Mouse (Mus musculus): ENCODE results near the gene Adgrv1. TPM values are rescaled to one million over a fixed set of nuclear protein-coding genes. Genes with fewer than 3 reads are reported as not detected.
A peak's percentile ranks its signal among the peaks of the same experiment; 100 is the strongest.

Adgrv1 gene
- polyA plus RNA-seq, 1 experiment from 2014 or later: 5.6 TPM

DNA sequence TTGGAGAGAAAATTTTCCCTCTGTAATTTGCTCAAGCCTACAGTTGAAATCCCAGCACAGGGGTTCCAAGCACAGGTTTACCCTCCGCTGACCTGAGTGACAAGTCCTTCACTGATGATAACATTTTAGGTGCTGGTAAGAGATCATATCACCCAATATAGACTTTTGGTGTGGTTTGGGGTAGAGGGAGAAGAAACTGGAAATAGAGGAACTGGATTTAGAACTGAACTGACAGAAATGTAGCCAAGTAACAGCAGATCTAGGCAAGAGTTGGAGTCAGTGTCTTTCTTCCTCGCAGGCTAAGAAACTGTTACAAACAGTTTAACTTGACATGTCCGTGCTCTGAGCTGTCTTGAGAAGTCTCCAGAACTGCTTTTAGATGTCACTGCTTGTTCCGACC lies 581.5 kb downstream of the Adgrv1 start:
- Histone ChIP-seq H3K36me3 (ENCODE audit: control insufficient read depth, insufficient read depth, low read length) (no peaks in the 10 kb centered on the region), H3K27me3 (replicated peaks; ENCODE audit: control insufficient read depth, insufficient read depth, low read length) (no peaks in the 10 kb centered on the region), H3K9me3 (ENCODE audit: control insufficient read depth, low read length) (no peaks in the 10 kb centered on the region), H3K4me1 (ENCODE audit: control insufficient read depth, insufficient read depth, low read depth, low read length) (no peaks in the 10 kb centered on the region), H3K9ac (ENCODE audit: low read depth, low read length) (no peak overlapping the region), H3K4me2 (ENCODE audit: low read length) (no peak overlapping the region), H3K4me3 (ENCODE audit: low read length) (no peak overlapping the region), H3K27ac (ENCODE audit: low read depth, low read length) (no peak overlapping the region)
- 91% methylated on average over 4 of the region's 4 CpGs for WGBS
- ATAC-seq: no peak

DNA sequence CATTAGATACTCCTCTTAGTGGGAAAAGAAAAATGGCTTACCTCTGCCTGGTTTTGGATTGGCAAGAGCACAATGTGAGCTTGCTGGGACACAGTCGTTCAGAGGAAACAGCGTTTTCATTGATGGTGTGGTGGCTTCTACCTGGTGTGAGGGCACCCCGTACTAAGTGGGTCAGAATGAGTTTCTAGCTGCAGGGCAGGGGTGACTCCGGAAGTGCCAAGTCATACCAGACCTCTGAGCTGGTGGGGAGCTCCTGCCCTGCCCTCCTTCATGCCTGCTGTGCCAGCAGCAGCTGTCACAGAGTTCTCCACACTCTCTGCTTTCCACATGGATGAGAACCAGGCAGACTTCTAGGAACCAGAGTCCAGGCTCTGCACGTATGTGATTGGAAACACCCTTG lies 582.0 kb downstream of the Adgrv1 start:
- H3K9me3 ChIP-seq (ENCODE audit: control insufficient read depth, low read length): no peaks in the 10 kb centered on the region
- no peak overlapping the region for H3K4me3 ChIP-seq (ENCODE audit: low read length)
- no peak overlapping the region for H3K9ac ChIP-seq (ENCODE audit: low read depth, low read length)
- H3K27me3 ChIP-seq (replicated peaks; ENCODE audit: control insufficient read depth, insufficient read depth, low read length): no peaks in the 10 kb centered on the region
- no peak overlapping the region for H3K4me2 ChIP-seq (ENCODE audit: low read length)
- H3K4me1 ChIP-seq (ENCODE audit: control insufficient read depth, insufficient read depth, low read depth, low read length): no peaks in the 10 kb centered on the region
- no peak overlapping the region for H3K27ac ChIP-seq (ENCODE audit: low read depth, low read length)
- 64% methylated on average over 5 of the region's 5 CpGs for WGBS
- H3K36me3 ChIP-seq (ENCODE audit: control insufficient read depth, insufficient read depth, low read length): no peaks in the 10 kb centered on the region
- peak; percentile 34; the same call in 1 of the 2 replicates for ATAC-seq

DNA sequence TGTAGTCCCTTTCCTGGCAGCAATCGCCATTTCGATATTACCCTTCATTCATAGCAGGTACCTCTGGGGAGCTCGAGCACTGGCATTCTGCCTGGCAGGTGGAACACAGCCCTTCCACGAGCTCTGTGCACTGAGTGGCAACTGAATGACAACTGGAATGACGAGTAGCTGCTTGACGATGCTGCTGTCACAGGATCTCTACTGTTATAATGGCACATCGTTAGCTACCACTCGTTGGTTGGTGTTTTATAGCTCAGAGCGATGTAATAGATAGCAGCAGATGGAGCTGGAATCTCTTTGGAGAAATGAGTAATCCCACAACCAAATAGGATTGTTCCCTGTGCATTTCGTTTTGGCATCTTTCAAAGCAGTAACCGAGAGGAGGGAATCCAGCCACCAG lies 587.6 kb downstream of the Adgrv1 start:
- H3K36me3 ChIP-seq (ENCODE audit: control insufficient read depth, insufficient read depth, low read length): no peaks in the 10 kb centered on the region
- H3K27ac ChIP-seq (ENCODE audit: low read depth, low read length): no peak overlapping the region
- no peak overlapping the region for H3K4me2 ChIP-seq (ENCODE audit: low read length)
- H3K4me3 ChIP-seq (ENCODE audit: low read length): no peak overlapping the region
- 59% methylated on average over 11 of the region's 11 CpGs for WGBS
- H3K4me1 ChIP-seq (ENCODE audit: control insufficient read depth, insufficient read depth, low read depth, low read length): no peaks in the 10 kb centered on the region
- H3K9ac ChIP-seq (ENCODE audit: low read depth, low read length): no peak overlapping the region
- H3K9me3 ChIP-seq (ENCODE audit: control insufficient read depth, low read length): no peaks in the 10 kb centered on the region
- ATAC-seq: peak; percentile 61; the same call in 1 of the 2 replicates
- H3K27me3 ChIP-seq (replicated peaks; ENCODE audit: control insufficient read depth, insufficient read depth, low read length): no peaks in the 10 kb centered on the region

Small RNAs within 50 kb of the gene (microRNA-seq; reads per million reads assigned to microRNA genes)
- not detected for gene Gm25241

Other genes with a start within 250 kb of the Adgrv1 start
- gene Lysmd3, start 24.5 kb upstream of the Adgrv1 start, polyA plus RNA-seq (2015; fragmentation: Nextera tagmentation; extraction: Ambion mirVana): 16.5 and 16.7 TPM in 2 replicates
- 4.9 and 5.5 TPM in 2 replicates for gene Polr3g, start 77.9 kb upstream of the Adgrv1 start, polyA plus RNA-seq (2015; fragmentation: Nextera tagmentation; extraction: Ambion mirVana)
- 63.0 and 71.5 TPM in 2 replicates for gene Mblac2, start 78.2 kb upstream of the Adgrv1 start, polyA plus RNA-seq (2015; fragmentation: Nextera tagmentation; extraction: Ambion mirVana)
- gene Cetn3, start 149.9 kb upstream of the Adgrv1 start, polyA plus RNA-seq (2015; fragmentation: Nextera tagmentation; extraction: Ambion mirVana): 188 and 203 TPM in 2 replicates